Mouse (Mus musculus): Measurements from ENCODE around the gene Rgl2.

GRCm38 (mm10) chr17:33916847-33917655 is 12.3 kb upstream of the Rgl2 start:
- TF ChIP-seq MYOD1 (IDR thresholded peaks at IDR 0.05; ENCODE audit: control insufficient read depth in 1 of 3, insufficient read length in 2 of 3, low read depth in 2 of 3): no peak
- TF ChIP-seq POLR2A (IDR thresholded peaks at IDR 0.05; ENCODE audit: insufficient read length, low read depth): no peak
- TF ChIP-seq USF1 (IDR thresholded peaks at IDR 0.05; ENCODE audit: low read depth): no peak

Data from myocyte (in vitro differentiated cells).